Mouse (Mus musculus) testis, postnatal 14 days (tissue): ENCODE data around the gene Galm.
"Not testable (repeated sequence)": the region's sequence is repeated elsewhere in the genome, so short reads cannot be mapped to it uniquely, and the experiment has no call there.

Experiments used
- DNase-seq: peaks from one replicate; pipeline ENCODE4 v3.0.0; 2021; ENCODE audit warnings: low spot score

The Galm gene

GRCm38 (mm10) chr17:80213998-80214397 is 86.7 kb downstream of the Galm start:
- DNase-seq, result not testable (repeated sequence)

DNA sequence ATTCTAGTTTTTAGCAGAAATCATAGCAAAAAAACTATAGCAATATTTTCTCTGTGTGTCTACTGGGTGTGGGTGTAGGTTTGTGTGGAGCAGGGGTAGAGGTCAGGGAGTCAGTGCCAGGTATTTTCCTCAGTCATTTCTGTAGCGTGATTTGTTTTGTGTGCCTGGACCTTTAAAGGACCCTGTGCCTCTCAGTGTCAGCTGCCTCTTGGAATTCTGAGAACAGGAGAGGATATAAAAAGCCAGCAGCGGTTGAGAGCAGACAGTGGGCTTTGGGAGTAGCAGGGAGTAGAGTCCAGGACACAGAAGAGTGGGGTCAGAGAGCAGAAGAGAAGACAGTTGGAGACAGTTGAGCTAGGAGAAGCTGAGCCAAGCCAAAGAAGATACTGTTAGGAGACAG is 92.9 kb downstream of the Galm start:
- no peak for DNase-seq

DNA sequence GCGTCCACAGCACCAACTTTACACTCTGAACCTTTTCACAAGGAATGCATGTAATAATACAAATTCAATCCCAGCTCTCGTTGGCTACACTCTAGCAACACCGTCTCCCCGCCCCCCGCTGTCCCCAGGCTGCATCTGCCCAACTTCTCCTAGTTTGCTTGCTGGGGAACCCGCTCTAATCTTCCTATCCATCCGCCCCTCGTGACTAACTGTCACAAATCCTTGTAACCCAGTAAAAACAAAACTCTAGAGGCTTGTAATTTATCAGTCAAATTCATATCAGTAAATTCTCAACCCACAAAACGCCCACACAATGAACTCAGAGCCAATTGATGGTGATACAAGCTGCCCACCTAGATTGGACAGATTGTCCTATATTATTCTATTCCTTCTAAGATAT is 93.9 kb downstream of the Galm start:
- DNase-seq, result no peak

GRCm38 (mm10) chr17:80221890-80222628 is 94.8 kb downstream of the Galm start:
- no peak for DNase-seq

- no peak for DNase-seq
Observed at GRCm38 (mm10) chr17:80223829-80224228, 96.6 kb downstream of the Galm start.

DNA sequence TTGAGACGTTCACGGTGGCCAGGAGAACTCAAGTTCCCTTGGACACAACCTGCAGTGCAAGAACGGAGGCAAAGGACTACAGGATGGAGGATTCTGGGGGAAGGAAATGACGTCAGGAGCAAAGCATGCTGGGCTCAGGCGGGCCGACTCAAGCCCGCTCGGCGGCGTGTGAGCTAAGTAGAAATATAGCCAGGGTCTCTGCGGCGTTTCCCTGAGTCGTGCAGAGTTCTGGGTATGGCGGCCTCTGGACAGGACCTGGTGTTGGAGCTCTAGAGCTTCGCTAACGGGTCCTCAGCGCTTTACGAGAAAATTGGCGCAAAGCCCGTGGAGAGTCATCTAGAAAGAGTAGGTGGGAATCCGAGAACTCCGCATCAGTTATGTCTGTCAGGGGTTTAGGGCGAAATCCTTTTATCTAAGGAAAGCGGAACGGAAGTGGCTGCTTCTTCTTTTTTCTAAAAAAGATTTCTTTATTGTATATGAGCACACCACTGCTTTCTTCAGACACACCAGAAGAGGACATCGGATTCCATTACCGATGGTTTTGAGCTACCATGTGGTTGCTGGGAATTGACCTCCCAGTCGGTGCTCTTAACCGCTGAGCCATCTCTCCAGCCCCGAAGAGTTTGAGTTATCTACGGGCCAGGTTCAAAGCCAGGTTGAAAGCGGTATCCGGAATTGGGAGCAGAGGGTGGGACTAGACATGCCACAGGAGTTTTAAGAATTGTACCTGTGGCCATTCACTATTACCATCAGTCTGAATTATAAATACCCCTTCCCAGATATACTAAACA is 97.2 kb downstream of the Galm start, which contains the start of gene Gemin6:
Gene Gemin6, plus strand, starts transcription at position 116 of the 791 bp plus-strand sequence.
- DNase-seq, result peak; percentile 88

DNA sequence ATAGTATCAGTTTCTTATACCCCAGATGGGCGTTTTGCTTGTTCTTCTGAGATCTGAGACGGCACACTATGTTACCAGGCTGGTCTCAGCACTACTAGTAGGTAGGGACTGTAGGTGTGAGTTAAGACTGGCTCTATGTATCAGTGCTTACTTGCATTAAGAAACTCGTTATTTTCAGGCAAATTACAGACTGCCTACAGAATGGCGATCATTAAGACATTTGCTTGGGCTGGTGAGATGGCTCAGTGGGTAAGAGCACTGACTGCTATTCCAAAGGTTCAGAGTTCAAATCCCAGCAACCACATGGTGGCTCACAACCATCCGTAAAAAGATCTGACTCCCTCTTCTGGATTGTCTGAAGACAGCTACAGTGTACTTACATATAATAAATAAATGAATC is 97.9 kb downstream of the Galm start:
- DNase-seq, result not testable (repeated sequence)

DNA sequence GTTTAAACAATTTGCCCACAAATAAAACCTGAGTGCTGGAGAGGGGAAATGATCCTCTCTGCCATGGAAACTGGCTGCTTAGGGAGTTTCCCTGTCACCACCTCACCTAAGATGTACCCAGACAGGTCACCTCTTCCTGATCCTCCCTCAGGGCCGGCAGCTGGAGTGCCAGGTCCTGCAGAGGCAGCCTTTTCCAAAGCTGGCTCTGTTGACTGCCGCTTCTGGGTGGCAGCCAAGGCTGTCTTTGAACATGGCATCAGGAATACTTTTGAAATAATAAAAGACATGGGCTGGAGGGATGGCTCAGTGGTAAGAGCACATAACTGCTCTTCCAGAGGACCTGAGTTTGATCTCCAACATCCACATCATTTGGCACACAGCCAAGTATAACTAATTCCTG is 102.1 kb downstream of the Galm start:
- DNase-seq, result no peak

DNA sequence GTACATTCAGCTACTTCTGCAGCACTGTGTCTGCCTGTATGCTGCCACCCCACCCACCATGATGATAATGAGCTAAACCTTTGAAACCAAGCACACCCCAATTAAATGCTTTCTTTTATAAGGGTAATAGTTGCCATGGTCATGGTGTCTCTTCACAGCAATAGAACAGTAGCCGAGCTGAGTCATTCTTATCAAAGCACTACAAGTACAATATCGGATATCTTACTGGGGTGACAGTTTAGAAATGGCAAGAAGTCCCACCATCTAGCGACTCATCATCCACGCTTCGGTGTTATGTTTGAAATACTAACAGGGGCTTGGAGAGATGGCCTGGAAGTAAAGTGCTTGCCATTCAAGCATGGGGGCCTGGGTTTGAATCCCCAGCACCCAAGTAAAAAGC is 106.6 kb downstream of the Galm start:
- DNase-seq, result no peak

GRCm38 (mm10) chr17:80234376-80234775 is 107.1 kb downstream of the Galm start:
- peak; percentile 53 for DNase-seq
